7 mouse cellular contexts compared by ENCODE assay signal in the genomic region with DNA sequence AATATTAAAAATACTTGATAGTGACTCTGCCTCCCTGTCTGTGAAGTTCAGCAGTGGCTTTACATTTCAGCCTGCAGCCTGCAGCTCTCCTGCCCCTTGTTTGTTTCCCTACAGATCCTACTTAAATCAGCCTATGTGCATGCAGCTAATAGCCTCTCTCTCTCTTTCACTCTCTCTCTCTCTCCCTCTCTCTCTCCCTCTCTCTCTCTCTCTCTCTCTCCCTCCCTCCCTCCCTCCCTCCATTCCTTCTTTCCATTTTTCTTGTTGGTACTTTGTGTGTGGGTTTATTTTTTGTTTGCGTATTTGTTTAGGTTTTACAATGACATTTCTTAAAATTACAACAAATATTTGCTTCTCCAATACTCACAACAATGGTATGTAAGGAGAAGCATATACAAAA. TPM values are rescaled to one million over a fixed set of nuclear protein-coding genes. Genes with fewer than 3 reads are reported as not detected.
DNase-seq lines count a peak whose midpoint lies in the region; ATAC-seq and TF ChIP-seq lines count a peak whose summit lies in the region.

Lrrn3 (minus strand) TSS at position 101 of the 400 bp plus-strand sequence.

- H3K4me3 ChIP-seq in megakaryocyte, embryonic 14.5 days (replicated peaks): peak within 1 kb of the TSS; percentile 91
- H3K4me3 ChIP-seq in embryonic fibroblast, embryonic 13.5 days (ENCODE audit: insufficient read depth, low read length): peak within 1 kb of the TSS; percentile 45
- H3K4me3 ChIP-seq in olfactory bulb, adult 2 months (ENCODE audit: insufficient read depth, low read depth, low read length): peak within 1 kb of the TSS; percentile 91

- H3K27me3 ChIP-seq in megakaryocyte, embryonic 14.5 days (replicated peaks): no peaks in the 10 kb centered on the region

- no peaks in the 10 kb centered on the region for H3K9me3 ChIP-seq in megakaryocyte, embryonic 14.5 days

- no peak within 1 kb of the TSS for H3K27ac ChIP-seq in embryonic fibroblast, embryonic 13.5 days (ENCODE audit: insufficient read depth, low read length)
- H3K27ac ChIP-seq in olfactory bulb, adult 2 months (ENCODE audit: insufficient read depth, low read depth, low read length): peak within 1 kb of the TSS; percentile 96

- no peak for TF ChIP-seq POLR2A in embryonic fibroblast, embryonic 13.5 days (IDR thresholded peaks at IDR 0.05; ENCODE audit: low read depth, low read length)
- no peak for TF ChIP-seq POLR2A in olfactory bulb, adult 2 months (IDR thresholded peaks at IDR 0.05; ENCODE audit: insufficient read depth, low read depth, low read length)

- ATAC-seq in megakaryocyte, adult 5-6 weeks (ENCODE audit: poor library complexity, severe bottlenecking): no peak
- ATAC-seq in erythroblast, adult 5-6 weeks (replicated peaks; ENCODE audit: low FRiP score, poor library complexity, severe bottlenecking): no peak

- intact Hi-C loops in left cerebral cortex, postnatal 10 days (cut with DNase I): loop anchor here (2.0 to 10.0 kb wide), 2 partner anchors 372 to 1498 kb away; no protein-coding TSS in a partner anchor

- TF ChIP-seq CTCF in embryonic fibroblast, embryonic 13.5 days (IDR thresholded peaks at IDR 0.05; ENCODE audit: borderline replicate concordance, insufficient read depth, low read length): no peak
- no peak for TF ChIP-seq CTCF in olfactory bulb, adult 2 months (IDR thresholded peaks at IDR 0.05; ENCODE audit: insufficient read depth, low read depth, low read length)

- H3K4me1 ChIP-seq in megakaryocyte, embryonic 14.5 days: peaks cover 39% of the 10 kb centered on the region
- no peaks in the 10 kb centered on the region for H3K4me1 ChIP-seq in embryonic fibroblast, embryonic 13.5 days (ENCODE audit: control insufficient read depth, insufficient read depth, low read length)
- no peaks in the 10 kb centered on the region for H3K4me1 ChIP-seq in olfactory bulb, adult 2 months (ENCODE audit: control insufficient read depth, insufficient read depth, low read length)

- H3K36me3 ChIP-seq in megakaryocyte, embryonic 14.5 days (replicated peaks; ENCODE audit: low read length): no peaks in the 10 kb centered on the region

- DNase-seq in left cerebral cortex, postnatal 10 days (ENCODE audit: extremely low spot score in 1 of 2, low spot score in 2 of 2): no peak
- no peak for DNase-seq in frontal cortex, postnatal 14 days (ENCODE audit: low spot score in 2 of 2)

- 89% methylated on average over 1 of the region's 1 CpGs for WGBS in olfactory bulb, adult 2 months

RNA-seq across cellular contexts. Expression of gene Lrrn3, which starts in this region (rescaled TPM):
- polyA plus RNA-seq in megakaryocyte, embryonic 14.5 days (2012; ENCODE audit: insufficient read depth, low replicate concordance): 0.09 TPM in 1 of 2 replicates, not detected in the other
- 0.20 and 0.25 TPM in 2 replicates for total RNA-seq in megakaryocyte, adult 5-6 weeks (2015)
- total RNA-seq in megakaryocyte, adult 5-6 weeks (2017): not detected in 2 replicates
- polyA plus RNA-seq in embryonic fibroblast, embryonic 13.5 days (2011; ENCODE audit: insufficient read length, low read depth, missing spikeins): 5.0 and 14.2 TPM in 2 replicates
- total RNA-seq in left cerebral cortex, postnatal 10 days (2021): 10 to 100 TPM; 69.9 to 70.6 TPM
- not detected in 2 replicates for polyA plus RNA-seq in olfactory bulb, adult 2 months (2012; ENCODE audit: insufficient read depth, insufficient read length, low replicate concordance, missing spikeins)
- total RNA-seq in erythroblast, adult 5-6 weeks (2015; ENCODE audit: low replicate concordance): 0.63 and 0.77 TPM in 2 replicates
- 0.43 TPM in 1 of 2 replicates, not detected in the other for total RNA-seq in erythroblast, adult 5-6 weeks (2017; ENCODE audit: low replicate concordance)

Comparison
In these comparisons a context has a peak if more than half of its experiments do, and no peak if none do; other contexts are left out.
1. RNA of gene Lrrn3 (total RNA-seq): 69.9 to 70.6 TPM in left cerebral cortex, postnatal 10 days; 0.43 to 0.77 TPM in erythroblast, adult 5-6 weeks and 0.20 to 0.25 TPM in megakaryocyte, adult 5-6 weeks; every median in the first group is over 10 times any median in the second.
2. Peak in every context shown above with its lines, with median percentiles within 50 percentile points of each other: H3K4me3 ChIP-seq.